Mouse (Mus musculus) hindlimb bud, embryonic 11.5 days (tissue): ENCODE measurements around the gene Zfp952.
A peak's percentile ranks its signal among the peaks of the same experiment; 100 is the strongest.
"Not testable (repeated sequence)": the region's sequence is repeated elsewhere in the genome, so short reads cannot be mapped to it uniquely, and the experiment has no call there.

Source experiments
- DNase-seq: peaks from one replicate; pipeline ENCODE4 v3.0.0-alpha.2; 2012; ENCODE audit warnings: low read depth, low spot score; ENCODE audit errors: extremely low spot score

Gene Zfp952

GRCm38 (mm10) chr17:32992699-32993474 is at the start of gene Zfp952:
Gene Zfp952 (plus strand): TSS chr17:32993129.
- DNase-seq = peak; percentile 87

GRCm38 (mm10) chr17:32943661-32944060 is 49.3 kb upstream of the Zfp952 start:
- DNase-seq = no peak

- no peak for DNase-seq
Observed at GRCm38 (mm10) chr17:32944402-32945035, 48.4 kb upstream of the Zfp952 start.

- DNase-seq = no peak
Observed at GRCm38 (mm10) chr17:32946716-32947115, 46.2 kb upstream of the Zfp952 start.

GRCm38 (mm10) chr17:32947215-32947914 is 45.6 kb upstream of the Zfp952 start, which contains the start of gene Cyp4f13:
Gene Cyp4f13 (minus strand): TSS chr17:32947402.
- no peak for DNase-seq

- DNase-seq = no peak
Observed at GRCm38 (mm10) chr17:32950136-32950535, 42.8 kb upstream of the Zfp952 start.

GRCm38 (mm10) chr17:32951006-32951405 is 41.9 kb upstream of the Zfp952 start:
- DNase-seq = no peak

GRCm38 (mm10) chr17:32951441-32951840 is 41.5 kb upstream of the Zfp952 start:
- no peak for DNase-seq

GRCm38 (mm10) chr17:32965253-32965622 is 27.7 kb upstream of the Zfp952 start:
- no peak for DNase-seq

- peak; percentile 90 for DNase-seq
Observed at GRCm38 (mm10) chr17:32965623-32966290, 27.2 kb upstream of the Zfp952 start, which contains the start of gene Zfp472. Gene Zfp472 (plus strand): TSS chr17:32965814.

GRCm38 (mm10) chr17:32981361-32981760 is 11.6 kb upstream of the Zfp952 start:
- DNase-seq = no peak

- no peak for DNase-seq
Observed at GRCm38 (mm10) chr17:32986301-32986700, 6.6 kb upstream of the Zfp952 start.

- no peak for DNase-seq
Observed at GRCm38 (mm10) chr17:32991965-32992698, 797 bp upstream of the Zfp952 start.

- DNase-seq = no peak
Observed at GRCm38 (mm10) chr17:32998492-32998891, 5.6 kb downstream of the Zfp952 start.

GRCm38 (mm10) chr17:33008337-33008736 is 15.4 kb downstream of the Zfp952 start:
- DNase-seq = no peak

- DNase-seq = not testable (repeated sequence)
Observed at GRCm38 (mm10) chr17:33020434-33020833, 27.5 kb downstream of the Zfp952 start.

GRCm38 (mm10) chr17:33032376-33032775 is 39.4 kb downstream of the Zfp952 start:
- no peak for DNase-seq

GRCm38 (mm10) chr17:33032900-33033891 is 40.3 kb downstream of the Zfp952 start, which contains the start of gene Zfp763:
Gene Zfp763 (minus strand): TSS chr17:33033402.
- peak; percentile 79 for DNase-seq
